Mouse (Mus musculus): Measurements from ENCODE around the gene 9430038I01Rik. TPM values are rescaled to one million over a fixed set of nuclear protein-coding genes. Genes with fewer than 3 reads are reported as not detected.
"Not testable (repeated sequence)": the region's sequence is repeated elsewhere in the genome, so short reads cannot be mapped to it uniquely, and the experiment has no call there.

Gene 9430038I01Rik
- polyA plus RNA-seq (2012; rRNA removed): 6.9 and 7.9 TPM in 2 replicates

- TF ChIP-seq CTCF (IDR thresholded peaks at IDR 0.05; ENCODE audit: borderline replicate concordance, extremely low read depth, insufficient read depth, insufficient read length) (no peak), POLR2A (IDR thresholded peaks at IDR 0.05; ENCODE audit: borderline replicate concordance, extremely low read depth, insufficient read depth, insufficient read length, poor library complexity, severe bottlenecking) (peak; percentile 42; the same call in 1 of the 2 replicates)
- DNase-seq (ENCODE audit: low read depth): peak; percentile 99
These were observed at the start of gene 9430038I01Rik for GRCm38 (mm10) chr7:137410337-137411197. Gene 9430038I01Rik (minus strand): TSS chr7:137410762.

GRCm38 (mm10) chr7:137445321-137445720 is 34.8 kb upstream of the 9430038I01Rik start:
- no peak for DNase-seq (ENCODE audit: low read depth)
- TF ChIP-seq POLR2A (IDR thresholded peaks at IDR 0.05; ENCODE audit: borderline replicate concordance, extremely low read depth, insufficient read depth, insufficient read length, poor library complexity, severe bottlenecking): no peak
- no peak for TF ChIP-seq CTCF (IDR thresholded peaks at IDR 0.05; ENCODE audit: borderline replicate concordance, extremely low read depth, insufficient read depth, insufficient read length)

GRCm38 (mm10) chr7:137442951-137443350 is 32.4 kb upstream of the 9430038I01Rik start:
- no peak for DNase-seq (ENCODE audit: low read depth)
- TF ChIP-seq CTCF (IDR thresholded peaks at IDR 0.05; ENCODE audit: borderline replicate concordance, extremely low read depth, insufficient read depth, insufficient read length) (no peak), POLR2A (IDR thresholded peaks at IDR 0.05; ENCODE audit: borderline replicate concordance, extremely low read depth, insufficient read depth, insufficient read length, poor library complexity, severe bottlenecking) (no peak)

GRCm38 (mm10) chr7:137438962-137439361 is 28.4 kb upstream of the 9430038I01Rik start:
- not testable (repeated sequence) for DNase-seq (ENCODE audit: low read depth)

- TF ChIP-seq POLR2A (IDR thresholded peaks at IDR 0.05; ENCODE audit: borderline replicate concordance, extremely low read depth, insufficient read depth, insufficient read length, poor library complexity, severe bottlenecking) (0 out of 2 replicates have a peak, but pooled peaks have one; percentile 8), CTCF (IDR thresholded peaks at IDR 0.05; ENCODE audit: borderline replicate concordance, extremely low read depth, insufficient read depth, insufficient read length) (no peak)
- DNase-seq (ENCODE audit: low read depth): peak; percentile 79
These were observed 27.6 kb upstream of the 9430038I01Rik start for GRCm38 (mm10) chr7:137438179-137438550.

- peak; percentile 96 for DNase-seq (ENCODE audit: low read depth)
- peak; percentile 70; the same call in 1 of the 2 replicates for TF ChIP-seq POLR2A (IDR thresholded peaks at IDR 0.05; ENCODE audit: borderline replicate concordance, extremely low read depth, insufficient read depth, insufficient read length, poor library complexity, severe bottlenecking)
- TF ChIP-seq CTCF (IDR thresholded peaks at IDR 0.05; ENCODE audit: borderline replicate concordance, extremely low read depth, insufficient read depth, insufficient read length): no peak
These were observed 27.0 kb upstream of the 9430038I01Rik start, which contains the start of gene Glrx3 for GRCm38 (mm10) chr7:137437440-137438178. Gene Glrx3 (plus strand): TSS chr7:137437614.

- DNase-seq (ENCODE audit: low read depth): no peak
- TF ChIP-seq CTCF (IDR thresholded peaks at IDR 0.05; ENCODE audit: borderline replicate concordance, extremely low read depth, insufficient read depth, insufficient read length) (no peak), POLR2A (IDR thresholded peaks at IDR 0.05; ENCODE audit: borderline replicate concordance, extremely low read depth, insufficient read depth, insufficient read length, poor library complexity, severe bottlenecking) (no peak)
These were observed 26.3 kb upstream of the 9430038I01Rik start for GRCm38 (mm10) chr7:137436901-137437300.

GRCm38 (mm10) chr7:137431769-137432603 is 21.4 kb upstream of the 9430038I01Rik start:
- peak; percentile 59 for DNase-seq (ENCODE audit: low read depth)
- TF ChIP-seq POLR2A (IDR thresholded peaks at IDR 0.05; ENCODE audit: borderline replicate concordance, extremely low read depth, insufficient read depth, insufficient read length, poor library complexity, severe bottlenecking) (no peak), CTCF (IDR thresholded peaks at IDR 0.05; ENCODE audit: borderline replicate concordance, extremely low read depth, insufficient read depth, insufficient read length) (no peak)

GRCm38 (mm10) chr7:137426693-137427092 is 16.1 kb upstream of the 9430038I01Rik start:
- TF ChIP-seq CTCF (IDR thresholded peaks at IDR 0.05; ENCODE audit: borderline replicate concordance, extremely low read depth, insufficient read depth, insufficient read length) (no peak), POLR2A (IDR thresholded peaks at IDR 0.05; ENCODE audit: borderline replicate concordance, extremely low read depth, insufficient read depth, insufficient read length, poor library complexity, severe bottlenecking) (no peak)
- no peak for DNase-seq (ENCODE audit: low read depth)

- DNase-seq (ENCODE audit: low read depth): no peak
- TF ChIP-seq CTCF (IDR thresholded peaks at IDR 0.05; ENCODE audit: borderline replicate concordance, extremely low read depth, insufficient read depth, insufficient read length) (no peak), POLR2A (IDR thresholded peaks at IDR 0.05; ENCODE audit: borderline replicate concordance, extremely low read depth, insufficient read depth, insufficient read length, poor library complexity, severe bottlenecking) (no peak)
These were observed 10.7 kb upstream of the 9430038I01Rik start for GRCm38 (mm10) chr7:137421236-137421635.

GRCm38 (mm10) chr7:137420550-137420949 is 10.0 kb upstream of the 9430038I01Rik start:
- DNase-seq (ENCODE audit: low read depth): no peak
- no peak for TF ChIP-seq POLR2A (IDR thresholded peaks at IDR 0.05; ENCODE audit: borderline replicate concordance, extremely low read depth, insufficient read depth, insufficient read length, poor library complexity, severe bottlenecking)
- no peak for TF ChIP-seq CTCF (IDR thresholded peaks at IDR 0.05; ENCODE audit: borderline replicate concordance, extremely low read depth, insufficient read depth, insufficient read length)
